Mouse (Mus musculus): ENCODE results near the gene Gm3629.
"Not testable (repeated sequence)": the region's sequence is repeated elsewhere in the genome, so short reads cannot be mapped to it uniquely, and the experiment has no call there.

DNA sequence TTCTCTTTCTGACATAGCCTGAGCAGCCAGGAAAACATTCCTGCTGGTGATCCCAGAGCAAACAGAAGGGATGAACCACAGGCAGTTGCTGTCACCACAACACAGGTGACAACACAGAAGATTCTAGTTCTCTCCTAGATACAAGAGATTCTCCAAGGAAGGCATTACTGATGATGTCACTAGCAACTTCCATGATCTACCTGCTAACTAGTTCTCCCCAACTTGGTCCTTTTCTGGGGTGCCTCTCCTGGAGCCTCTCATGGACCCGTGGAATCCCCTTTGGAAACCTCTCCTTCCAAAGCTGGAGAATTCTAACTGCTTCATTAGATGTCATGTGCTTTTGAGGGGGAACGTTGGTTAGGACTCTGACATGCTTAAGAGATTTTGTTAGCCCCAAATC lies 31.9 kb upstream of the Gm3629 start, which contains the start of gene Gm3460:
- TF ChIP-seq CTCF (IDR thresholded peaks at IDR 0.05; ENCODE audit: low read depth, low read length); POLR2A (IDR thresholded peaks at IDR 0.05; ENCODE audit: extremely low read depth, insufficient read depth, low read length): not testable (repeated sequence)

Measured in liver, adult 2 months (tissue).